Mouse (Mus musculus): ENCODE measurements around the gene Lrch1.

DNA sequence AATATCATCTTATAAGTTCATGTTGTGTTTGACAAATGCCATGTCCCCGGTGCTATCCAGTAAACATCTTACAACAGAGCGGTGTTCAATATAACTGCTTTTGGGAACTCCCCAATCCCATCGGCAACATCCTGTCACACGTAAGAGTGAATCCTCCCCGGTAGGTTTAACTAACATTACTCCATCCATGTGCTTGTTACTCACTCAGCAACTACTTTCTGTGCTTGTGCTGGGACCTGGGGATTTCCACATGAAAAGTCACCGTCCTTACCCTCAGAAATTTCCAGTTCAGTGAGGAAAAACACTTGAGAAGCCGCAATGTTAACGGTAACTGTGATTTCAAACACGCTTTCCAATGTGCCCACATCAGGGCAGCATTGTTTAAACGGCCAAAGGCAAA lies 66.8 kb downstream of the Lrch1 start:
- TF ChIP-seq EP300 (IDR thresholded peaks at IDR 0.05; ENCODE audit: insufficient read depth, low read depth, low read length) = no peak
- TF ChIP-seq POLR2A (IDR thresholded peaks at IDR 0.05; ENCODE audit: insufficient read depth, low read depth, low read length) = no peak
